Mouse (Mus musculus) ovary, postnatal 36 days (tissue): ENCODE results near the gene Ick.

ENCODE experiments used
- DNase-seq: peaks from one replicate; pipeline ENCODE4 v3.0.0; 2022; ENCODE audit warnings: low spot score, mixed read lengths

The Ick gene

GRCm38 (mm10) chr9:78190651-78191634 lies 82.0 kb downstream of the Ick start:
- DNase-seq = no peak

GRCm38 (mm10) chr9:78191736-78192135 lies 82.7 kb downstream of the Ick start:
- DNase-seq = peak; percentile 60

- no peak for DNase-seq
These were observed 85.1 kb downstream of the Ick start for GRCm38 (mm10) chr9:78193902-78194597.

GRCm38 (mm10) chr9:78195034-78195433 lies 86.0 kb downstream of the Ick start:
- no peak for DNase-seq

DNA sequence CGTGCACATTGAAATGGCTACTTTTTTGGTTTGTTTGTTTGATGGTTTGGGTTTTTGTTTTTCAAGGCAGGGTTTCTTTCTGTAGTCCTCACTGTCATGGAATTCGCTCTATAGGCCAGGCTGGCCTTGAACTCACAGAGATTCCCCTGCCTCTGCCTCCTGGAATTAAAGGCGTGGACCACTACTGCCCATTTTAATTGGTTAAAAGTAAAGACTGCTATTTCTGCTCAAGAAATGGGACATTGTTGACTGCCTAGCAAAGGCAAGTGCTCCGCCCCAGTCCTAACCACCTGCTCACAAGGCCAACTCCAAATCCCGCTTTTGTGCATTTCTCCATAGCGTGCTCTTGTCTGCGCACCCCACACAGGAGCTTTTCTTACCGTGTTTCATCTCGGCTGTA lies 88.8 kb downstream of the Ick start:
- no peak for DNase-seq

DNA sequence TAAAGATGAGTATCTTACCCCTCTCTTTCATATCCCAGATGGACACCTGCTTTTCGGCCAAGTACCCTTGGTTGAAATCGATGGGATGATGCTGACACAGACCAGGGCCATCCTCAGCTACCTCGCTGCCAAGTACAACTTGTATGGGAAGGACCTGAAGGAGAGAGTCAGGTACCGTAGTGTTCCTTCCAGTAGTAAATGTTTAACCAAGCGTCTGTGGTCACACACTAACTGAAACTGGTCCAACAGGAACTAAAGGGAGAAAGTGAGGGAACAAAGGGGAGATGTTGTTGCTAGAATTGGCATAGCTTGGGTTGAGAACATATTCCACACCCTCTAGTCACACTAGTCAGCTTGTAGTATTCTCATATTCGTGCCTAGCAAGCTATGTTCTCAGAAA lies 95.2 kb downstream of the Ick start:
- DNase-seq = no peak

DNA sequence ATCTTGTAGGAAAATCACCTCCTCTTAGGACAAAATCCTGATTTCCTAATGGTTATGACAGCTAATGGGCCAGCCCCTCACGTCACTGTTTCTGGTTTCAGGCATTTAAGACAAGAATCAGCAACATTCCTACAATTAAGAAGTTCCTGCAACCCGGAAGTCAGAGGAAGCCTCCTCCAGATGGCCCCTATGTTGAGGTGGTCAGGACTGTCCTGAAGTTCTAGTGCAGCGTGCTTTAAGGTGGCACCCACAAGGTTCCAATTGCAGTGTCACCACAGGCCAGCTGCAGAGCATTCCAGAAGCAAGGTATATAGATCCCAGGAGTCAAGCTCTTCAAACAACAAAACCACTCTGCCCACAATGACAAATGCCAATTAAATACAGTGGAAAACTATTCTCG lies 100.0 kb downstream of the Ick start:
- DNase-seq = no peak

DNA sequence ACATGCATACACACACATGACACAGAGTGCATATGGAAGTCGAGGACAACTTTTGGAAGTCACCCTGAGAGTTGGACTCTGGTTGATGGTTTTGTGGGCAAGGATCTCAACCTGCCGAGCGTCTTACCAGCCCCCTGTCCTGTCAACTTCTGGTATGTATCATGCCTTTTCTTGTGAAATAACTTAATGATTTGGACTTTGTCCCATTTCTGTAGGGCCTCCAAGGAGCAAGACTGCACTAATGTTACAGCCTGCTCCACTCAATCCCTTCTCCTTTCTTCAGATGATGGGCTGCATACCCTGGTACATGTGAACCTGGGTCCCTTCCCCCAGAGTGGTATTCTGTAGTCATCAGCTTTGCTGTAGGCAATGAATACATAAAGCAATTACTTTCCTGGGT lies 101.1 kb downstream of the Ick start:
- no peak for DNase-seq

DNA sequence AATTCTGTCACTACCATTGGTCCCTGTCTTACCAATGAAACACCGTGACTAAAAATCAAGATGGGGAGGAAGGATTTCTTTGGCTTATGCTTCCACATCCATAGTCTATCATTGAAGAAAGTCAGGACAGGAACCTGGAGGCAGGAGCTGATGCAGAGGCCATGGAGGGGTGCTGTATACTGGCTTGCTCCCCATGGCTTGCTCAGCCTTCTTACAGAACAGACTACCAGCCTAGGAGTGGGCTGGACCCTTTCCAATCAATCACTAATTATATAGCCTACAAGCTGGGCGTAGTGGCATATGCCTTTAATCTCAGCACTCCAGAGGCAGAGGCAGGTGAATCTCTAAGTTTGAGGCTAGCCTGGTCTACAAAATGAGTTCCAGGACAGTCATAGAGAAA lies 101.8 kb downstream of the Ick start:
- no peak for DNase-seq

- no peak for DNase-seq
These were observed 102.5 kb downstream of the Ick start for GRCm38 (mm10) chr9:78211521-78211920.

DNA sequence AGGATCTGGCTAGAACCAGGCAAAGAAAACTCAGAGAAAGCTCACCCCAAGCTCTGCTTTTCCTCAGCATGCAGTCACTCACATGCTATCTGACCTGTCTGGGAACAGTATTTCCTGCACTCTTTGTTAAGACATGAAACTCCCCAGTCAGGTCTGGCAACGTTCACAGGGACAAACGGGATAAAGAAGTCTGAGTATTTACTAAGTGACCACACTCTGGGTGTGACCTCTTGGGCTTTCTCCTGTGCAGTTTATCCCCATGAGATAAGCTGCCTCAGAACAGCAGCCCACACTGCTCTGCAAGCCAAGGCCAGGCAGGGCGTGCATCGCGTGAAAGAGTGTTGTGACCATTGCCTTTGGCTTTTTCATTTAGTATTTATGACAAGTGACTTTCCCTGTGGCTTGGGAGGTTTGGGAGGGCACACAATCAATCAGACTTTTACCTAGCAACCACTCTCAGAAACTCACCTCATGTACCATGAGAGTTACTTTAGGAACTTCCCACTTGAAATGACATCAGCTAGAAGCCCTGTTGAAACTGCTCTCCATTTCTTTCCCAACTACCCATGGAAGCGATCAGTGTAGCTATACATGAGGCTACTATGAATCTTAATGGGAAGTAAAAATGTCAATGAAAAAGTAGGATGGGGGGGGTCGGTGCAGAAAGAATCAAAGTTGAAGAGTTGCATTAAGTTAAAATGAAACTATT lies 103.5 kb downstream of the Ick start:
- DNase-seq = no peak

- DNase-seq = no peak
These were observed 108.1 kb downstream of the Ick start for GRCm38 (mm10) chr9:78217074-78217473.
